Mouse (Mus musculus) E14TG2a.4 (cell line): ENCODE measurements at regions not wholly inside any gene's neighbourhood (a gene's known extent, or its start where the extent isn't known, plus 50 kb on each side); places are given as distances from the start of the nearest gene placed in this dataset.

ENCODE experiments used
- H3K27me3 ChIP-seq: 2 replicates; pipeline ENCODE4 v1.6.1; 2014; ENCODE audit warnings: low read length, control low read depth; ENCODE audit not compliant: insufficient read depth
- H3K36me3 ChIP-seq: 2 replicates; pipeline ENCODE4 v1.6.1; 2014; ENCODE audit warnings: low read length, control low read depth; ENCODE audit not compliant: insufficient read depth
- H3K4me1 ChIP-seq: replicated peaks from 2 replicates; pipeline ENCODE4 v1.6.1; 2014; ENCODE audit warnings: low read depth, low read length, control low read depth
- H3K4me3 ChIP-seq: replicated peaks from 2 replicates; pipeline ENCODE4 v1.5.1; 2014; ENCODE audit warnings: mild to moderate bottlenecking, low read length
- H3K9me3 ChIP-seq: 2 replicates; pipeline ENCODE4 v1.6.1; 2014; ENCODE audit warnings: low read length, control low read depth
- CTCF ChIP-seq: conservative IDR thresholded peaks from 2 replicates; pipeline ENCODE4 v1.5.1; 2014; ENCODE audit warnings: low read length
- NANOG ChIP-seq: IDR thresholded peaks from 2 replicates; pipeline ENCODE4 v1.6.1; 2014; ENCODE audit warnings: borderline replicate concordance, low read length, mixed read lengths
- POU5F1 ChIP-seq: IDR thresholded peaks from 2 replicates; pipeline ENCODE4 v1.6.1; 2014; ENCODE audit warnings: low read length, borderline replicate concordance

DNA sequence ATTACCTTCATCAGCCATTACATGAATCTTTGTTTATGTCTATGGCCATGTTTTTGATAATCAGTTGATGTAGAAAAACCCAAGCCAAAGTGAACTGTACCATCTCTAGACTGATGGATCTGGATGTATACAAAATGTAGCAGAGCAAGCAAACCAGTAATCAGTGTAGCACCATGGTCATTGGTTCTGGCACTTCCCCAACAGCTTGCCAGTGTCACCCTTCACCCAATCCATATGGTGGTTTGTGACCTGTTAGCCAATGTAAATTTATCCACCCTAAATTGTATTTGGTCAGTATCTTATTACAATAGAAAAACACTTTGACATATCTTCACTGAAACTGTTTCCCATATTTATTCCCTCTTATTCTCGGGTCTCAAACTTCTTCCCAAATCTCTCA, 346.7 kb upstream of the Sptlc3 start:
- Histone ChIP-seq H3K4me1 (no peaks in the 10 kb centered on the region), H3K9me3 (no peaks in the 10 kb centered on the region), H3K27me3 (no peaks in the 10 kb centered on the region), H3K36me3 (no peaks in the 10 kb centered on the region), H3K4me3 (no peak overlapping the region)
- TF ChIP-seq CTCF (no peak), POU5F1 (no peak), NANOG (no peak)

DNA sequence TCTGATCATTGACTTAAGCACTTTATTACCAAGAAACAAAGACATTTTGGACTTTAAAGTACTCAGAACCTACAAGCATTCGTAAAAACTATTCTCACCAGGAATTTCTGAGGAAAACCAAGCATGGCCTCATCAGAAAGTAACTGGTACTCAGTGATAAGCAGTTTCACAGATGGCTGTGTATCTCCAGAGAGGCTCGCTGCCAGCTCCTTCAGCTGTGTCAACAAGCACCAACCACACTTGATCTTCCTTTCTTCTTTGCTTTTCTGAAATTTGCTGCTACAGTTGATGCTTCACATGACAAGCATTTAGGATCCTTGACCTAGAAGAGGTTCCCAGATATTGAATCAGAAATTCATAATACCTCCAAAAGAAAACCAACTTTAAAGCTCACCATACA, 314.1 kb upstream of the Sptlc3 start:
- no peak overlapping the region for H3K4me3 ChIP-seq
- no peaks in the 10 kb centered on the region for H3K4me1 ChIP-seq
- TF ChIP-seq POU5F1: no peak
- no peaks in the 10 kb centered on the region for H3K27me3 ChIP-seq
- H3K36me3 ChIP-seq: no peaks in the 10 kb centered on the region
- H3K9me3 ChIP-seq: no peaks in the 10 kb centered on the region

DNA sequence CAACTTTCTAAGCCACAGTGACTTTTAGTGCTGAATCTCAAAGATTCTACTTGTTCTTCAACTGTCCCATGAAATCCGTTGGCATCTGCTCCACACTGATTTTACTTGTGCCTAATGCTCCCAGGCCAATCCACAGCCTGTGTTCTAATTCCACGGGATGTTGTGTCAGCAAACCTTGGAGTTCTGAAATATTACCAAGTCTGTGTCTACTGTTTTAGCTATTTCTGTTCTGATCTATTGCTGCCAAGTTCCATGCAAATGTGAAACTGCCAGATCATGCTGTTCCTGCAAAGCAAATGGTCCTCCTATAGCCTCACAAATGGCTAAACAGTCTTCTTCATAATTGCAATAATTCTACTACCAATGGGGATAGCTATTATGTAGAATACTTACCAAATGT, 295.4 kb upstream of the Sptlc3 start:
- no peaks in the 10 kb centered on the region for H3K27me3 ChIP-seq
- no peaks in the 10 kb centered on the region for H3K36me3 ChIP-seq
- no peak overlapping the region for H3K4me3 ChIP-seq
- no peaks in the 10 kb centered on the region for H3K4me1 ChIP-seq
- TF ChIP-seq CTCF: no peak
- TF ChIP-seq NANOG: no peak
- TF ChIP-seq POU5F1: no peak
- H3K9me3 ChIP-seq: no peaks in the 10 kb centered on the region

- Histone ChIP-seq H3K27me3 (no peaks in the 10 kb centered on the region), H3K4me1 (no peaks in the 10 kb centered on the region), H3K36me3 (no peaks in the 10 kb centered on the region), H3K9me3 (no peaks in the 10 kb centered on the region), H3K4me3 (no peak overlapping the region)
- no peak for TF ChIP-seq CTCF
- TF ChIP-seq POU5F1: no peak
- no peak for TF ChIP-seq NANOG
These were observed 286.1 kb upstream of the Sptlc3 start for GRCm38 (mm10) chr2:139207649-139208048.

DNA sequence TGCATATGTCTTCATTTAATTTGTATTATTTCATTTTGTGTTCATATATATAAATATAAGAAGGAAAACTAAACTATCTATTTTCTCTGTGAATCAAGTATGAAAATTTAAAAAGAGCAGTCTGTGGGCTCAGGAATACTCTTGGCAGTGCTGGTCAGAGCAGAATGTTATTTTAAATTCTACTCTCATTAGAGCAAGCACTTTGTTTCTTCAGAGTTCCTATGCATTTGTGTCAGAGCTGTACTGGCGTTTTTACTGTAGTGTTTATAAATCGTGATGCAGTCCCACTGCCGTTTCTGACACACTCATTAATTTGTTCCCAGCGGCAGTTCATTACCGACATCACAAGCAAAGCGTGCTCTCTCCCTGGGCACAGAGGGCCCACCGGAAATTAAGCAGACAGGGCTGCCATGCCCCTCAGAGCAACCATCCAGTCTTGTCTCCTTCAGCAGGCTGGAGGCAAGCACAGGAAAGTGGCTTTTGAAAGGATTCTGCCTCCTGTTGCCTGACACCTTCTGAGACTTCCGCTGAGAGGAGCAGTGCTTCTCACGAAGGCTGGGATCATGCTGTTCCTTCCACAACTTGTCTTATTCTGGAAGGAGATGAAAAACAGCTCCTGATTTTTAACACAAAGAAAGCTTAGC, 272.8 kb upstream of the Sptlc3 start:
- H3K4me1 ChIP-seq: no peaks in the 10 kb centered on the region
- TF ChIP-seq CTCF: no peak
- TF ChIP-seq NANOG: no peak
- no peak for TF ChIP-seq POU5F1
- H3K27me3 ChIP-seq: no peaks in the 10 kb centered on the region
- H3K9me3 ChIP-seq: no peaks in the 10 kb centered on the region
- no peaks in the 10 kb centered on the region for H3K36me3 ChIP-seq
- no peak overlapping the region for H3K4me3 ChIP-seq

DNA sequence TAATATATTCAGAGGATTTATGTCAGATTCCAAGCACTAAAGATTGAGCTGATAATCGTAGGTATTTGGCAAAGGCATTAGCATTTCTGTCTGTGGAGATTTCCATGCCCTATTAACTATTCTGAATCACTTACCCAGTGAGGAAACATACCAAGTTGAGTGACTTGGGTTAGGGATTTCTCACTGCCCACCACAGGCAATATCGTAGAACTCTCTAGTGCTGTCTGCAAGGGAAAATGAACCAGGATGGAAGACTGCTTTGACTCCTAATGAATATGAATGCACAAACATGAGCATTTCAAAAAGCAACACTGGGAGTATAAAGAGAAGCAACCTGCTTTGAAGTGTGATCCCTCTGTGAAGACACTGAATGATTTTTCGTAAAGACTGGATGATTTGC, 263.3 kb upstream of the Sptlc3 start:
- Histone ChIP-seq H3K4me1 (no peaks in the 10 kb centered on the region), H3K4me3 (no peak overlapping the region), H3K27me3 (no peaks in the 10 kb centered on the region), H3K9me3 (no peaks in the 10 kb centered on the region), H3K36me3 (no peaks in the 10 kb centered on the region)
- TF ChIP-seq CTCF (no peak), NANOG (no peak), POU5F1 (no peak)

DNA sequence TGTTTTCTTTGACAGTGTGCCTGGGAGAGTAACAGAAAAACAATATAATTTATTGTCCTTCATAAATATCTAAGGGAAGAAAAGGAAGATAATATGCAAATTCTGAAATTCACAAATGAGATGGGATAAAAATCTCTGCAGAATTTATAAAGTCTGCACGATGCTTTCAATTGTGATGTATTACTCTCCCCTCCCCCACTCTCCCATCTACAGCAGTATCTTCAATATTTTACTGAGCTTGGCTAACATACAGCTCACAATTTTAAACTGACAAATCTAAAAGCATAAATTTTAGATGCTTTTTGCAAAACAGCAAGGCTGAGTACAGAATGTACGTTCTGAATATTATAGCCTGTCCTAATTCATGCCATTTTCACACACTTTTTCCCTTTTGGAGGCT, 243.6 kb upstream of the Sptlc3 start:
- Histone ChIP-seq H3K4me3 (no peak overlapping the region), H3K9me3 (no peaks in the 10 kb centered on the region), H3K4me1 (no peaks in the 10 kb centered on the region), H3K36me3 (no peaks in the 10 kb centered on the region), H3K27me3 (no peaks in the 10 kb centered on the region)
- TF ChIP-seq NANOG: no peak

- no peaks in the 10 kb centered on the region for H3K27me3 ChIP-seq
- no peaks in the 10 kb centered on the region for H3K9me3 ChIP-seq
- H3K4me1 ChIP-seq: no peaks in the 10 kb centered on the region
- TF ChIP-seq NANOG: no peak
- TF ChIP-seq POU5F1: no peak
- TF ChIP-seq CTCF: no peak
- H3K36me3 ChIP-seq: no peaks in the 10 kb centered on the region
- H3K4me3 ChIP-seq: no peak overlapping the region
These were observed 226.6 kb upstream of the Sptlc3 start for GRCm38 (mm10) chr2:139267119-139267518.

GRCm38 (mm10) chr2:139276581-139276980, 217.1 kb upstream of the Sptlc3 start:
- Histone ChIP-seq H3K27me3 (no peaks in the 10 kb centered on the region), H3K9me3 (no peaks in the 10 kb centered on the region), H3K4me3 (no peak overlapping the region), H3K4me1 (no peaks in the 10 kb centered on the region), H3K36me3 (no peaks in the 10 kb centered on the region)
- TF ChIP-seq NANOG (no peak), POU5F1 (no peak), CTCF (no peak)
